Mouse (Mus musculus): ENCODE data around the gene Gm42791.

Gene Gm42791

DNA sequence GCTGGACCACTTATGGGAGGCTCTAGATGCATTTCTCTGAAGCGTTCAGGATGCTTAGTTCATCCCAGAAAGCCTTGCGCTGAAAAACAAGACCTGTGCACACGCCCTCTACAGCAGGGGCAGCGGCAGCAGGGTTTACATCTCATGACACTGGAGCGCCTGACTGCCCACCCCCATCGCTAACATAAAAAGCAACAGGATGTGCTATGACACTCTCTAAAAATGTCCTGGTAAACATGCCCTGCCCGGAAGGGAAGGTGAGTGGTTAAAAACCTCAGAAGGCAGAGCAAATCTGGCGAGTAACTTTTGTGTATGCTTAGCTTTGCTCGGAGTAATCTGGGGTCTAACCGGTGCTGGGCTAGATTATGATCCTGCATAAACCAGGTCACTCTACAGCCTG is 128.4 kb downstream of the Gm42791 start:
- DNase-seq, result no peak

DNA sequence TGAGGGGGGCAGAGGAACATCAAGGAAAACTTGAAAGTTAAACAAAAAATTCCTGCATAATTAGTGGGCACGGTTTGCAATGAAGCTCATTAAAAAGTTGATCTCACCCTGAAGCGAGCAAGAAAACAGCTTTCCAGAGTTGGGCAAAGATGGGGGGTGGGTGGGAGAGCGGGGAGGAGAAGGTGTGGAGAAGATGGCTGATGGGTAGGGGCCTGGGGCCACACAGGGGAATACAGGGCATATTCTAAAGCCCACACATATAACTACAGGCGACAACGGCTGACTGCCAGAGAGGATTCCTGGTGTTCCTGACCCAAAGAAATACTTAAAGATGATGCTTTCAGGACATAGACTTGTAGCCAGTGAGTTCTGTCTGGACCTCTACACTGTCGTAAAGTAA is 131.5 kb downstream of the Gm42791 start:
- no peak for DNase-seq

DNA sequence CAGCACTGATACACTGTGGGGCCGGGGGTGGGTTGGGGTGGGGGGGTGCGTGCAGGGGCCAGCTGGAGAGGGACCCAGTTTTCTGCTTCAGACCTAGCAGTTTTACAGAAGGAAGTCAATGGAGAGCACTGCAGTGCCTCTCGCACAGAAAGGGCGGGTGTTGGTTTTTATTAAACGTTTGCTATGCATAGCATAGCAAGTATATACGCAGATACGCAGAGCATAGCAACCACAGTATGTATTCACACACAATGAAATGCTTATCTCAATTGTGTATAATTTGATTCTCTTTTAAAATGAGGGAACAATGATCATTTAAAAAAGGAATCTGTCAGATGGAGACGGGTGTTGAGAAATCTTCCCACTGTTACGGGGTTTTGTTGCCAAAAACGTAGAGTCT is 132.1 kb downstream of the Gm42791 start:
- no peak for DNase-seq

DNA sequence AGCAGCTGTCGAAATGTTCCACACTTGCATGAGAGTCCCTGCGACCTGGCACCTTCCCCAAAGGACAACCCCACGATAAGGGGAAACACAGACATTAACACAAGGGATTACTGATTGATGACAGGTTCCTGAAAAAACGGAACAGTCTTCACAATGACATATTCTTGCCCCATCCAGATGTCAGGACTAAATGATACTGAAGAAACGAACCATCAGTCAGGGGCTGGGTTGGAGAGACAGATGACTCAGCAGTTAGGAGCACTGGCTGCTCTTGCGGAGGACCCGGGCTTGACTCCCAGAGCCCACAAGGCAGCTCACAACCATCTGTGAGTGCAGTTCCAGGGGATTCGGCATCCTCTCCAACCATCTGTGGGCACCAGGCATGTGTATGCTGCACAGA is 132.8 kb downstream of the Gm42791 start:
- DNase-seq, result no peak

DNA sequence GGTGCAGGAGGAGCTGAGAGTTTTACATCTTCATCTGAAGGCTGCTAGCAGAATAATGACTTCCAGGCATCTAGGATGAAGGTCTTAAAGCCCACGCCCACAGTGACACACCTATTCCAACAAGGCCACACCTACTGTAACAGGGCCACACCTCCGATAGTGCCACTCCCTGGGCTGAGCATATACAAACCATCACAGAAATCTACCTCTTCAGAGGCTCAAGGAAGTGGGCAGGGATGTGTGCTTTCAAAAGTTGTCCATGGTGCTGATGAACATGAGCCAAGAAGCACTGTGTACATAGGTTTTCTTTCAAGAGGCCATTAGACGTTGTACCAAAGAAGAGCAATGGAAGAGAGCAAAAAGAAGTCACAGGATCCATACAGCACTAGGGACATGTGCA is 137.4 kb downstream of the Gm42791 start:
- DNase-seq, result no peak

DNA sequence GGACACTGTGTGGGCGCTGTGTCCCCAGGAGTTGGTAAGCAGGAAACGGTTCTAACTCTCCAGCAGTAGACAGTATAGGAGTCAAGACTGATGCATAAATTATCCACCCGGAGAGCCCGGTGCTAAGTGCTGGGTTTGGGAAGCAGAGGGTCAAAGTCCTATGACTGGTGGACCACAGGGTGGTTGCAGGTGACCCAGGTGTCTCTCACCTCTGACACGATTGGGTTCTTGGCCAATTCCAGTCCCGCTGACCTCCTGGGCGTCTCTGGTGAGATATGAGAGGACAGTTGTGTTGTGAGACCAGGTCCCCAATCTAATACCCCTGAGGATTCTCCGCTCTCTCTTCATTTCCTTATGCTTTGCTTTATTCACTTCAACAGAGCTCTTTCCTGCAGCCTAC is 139.9 kb downstream of the Gm42791 start:
- no peak for DNase-seq

DNA sequence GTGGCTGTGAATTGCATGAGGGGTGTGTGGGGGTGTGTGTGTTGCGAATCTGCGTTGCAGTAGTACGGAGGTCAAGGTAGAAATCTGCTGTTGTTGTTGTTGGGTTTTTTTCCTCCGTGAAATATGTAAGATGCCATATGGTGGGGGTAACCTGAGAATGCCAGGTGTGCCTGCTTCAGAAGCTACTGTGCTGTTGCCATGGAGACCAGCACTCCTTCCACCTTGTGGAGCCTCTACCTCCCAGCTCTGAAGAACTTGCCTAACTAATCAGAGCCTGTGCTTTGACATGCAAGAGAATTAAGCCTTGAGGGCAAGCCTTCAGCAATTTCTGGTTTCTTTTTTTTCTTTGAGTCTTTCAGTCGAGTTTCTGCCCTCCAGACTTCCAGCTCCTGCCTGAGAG is 140.8 kb downstream of the Gm42791 start:
- DNase-seq, result no peak

DNA sequence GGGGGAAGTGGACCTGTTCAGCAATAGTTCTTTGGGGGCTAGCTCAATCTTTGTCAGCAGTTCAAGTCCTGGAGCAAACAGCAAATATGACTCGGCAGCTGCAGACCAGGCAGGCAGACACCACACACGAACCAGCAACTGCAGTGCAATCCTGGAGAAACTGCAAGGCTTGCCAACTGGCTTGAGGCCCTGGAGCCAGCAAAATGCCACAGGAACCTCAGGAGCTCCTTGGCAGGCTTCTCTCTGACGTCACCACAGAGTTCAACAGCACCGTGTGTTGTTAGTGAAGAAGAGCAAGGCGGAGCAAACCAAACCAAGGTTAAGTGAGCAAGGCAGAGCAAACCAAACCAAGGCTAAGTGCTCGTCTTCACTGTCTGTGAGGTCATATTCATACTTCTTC is 145.4 kb downstream of the Gm42791 start:
- no peak for DNase-seq

DNA sequence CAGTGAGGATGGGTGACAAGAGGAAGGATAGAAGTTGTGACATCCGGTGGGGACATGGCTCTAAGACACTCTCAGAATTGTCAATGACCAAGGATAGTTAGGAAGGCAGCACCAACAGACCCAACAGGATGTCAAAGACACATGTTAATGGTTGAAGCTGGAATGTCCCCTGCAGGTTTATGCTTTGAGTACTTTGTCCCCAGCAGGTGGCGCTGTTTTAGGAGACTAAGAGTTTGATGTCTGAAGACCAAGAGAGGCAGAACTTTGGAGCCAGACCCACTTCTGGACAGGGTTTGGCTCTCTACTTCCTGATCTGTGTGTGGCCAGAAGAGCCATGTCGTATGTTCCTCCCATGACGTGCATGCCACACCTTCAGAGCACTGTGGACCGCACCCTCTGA is 147.9 kb downstream of the Gm42791 start:
- DNase-seq, result peak; percentile 20
